Mouse (Mus musculus): ENCODE data around the gene Mansc1. TPM values are rescaled to one million over a fixed set of nuclear protein-coding genes. Genes with fewer than 3 reads are reported as not detected.

The Mansc1 gene
- polyA plus RNA-seq, 1 experiment = 12.2 TPM

- Histone ChIP-seq H3K4me3 (ENCODE audit: insufficient read depth, low read length) (no peak overlapping the region), H3K27ac (ENCODE audit: insufficient read depth, low read length) (peak overlapping the region; percentile 57), H3K4me1 (ENCODE audit: control insufficient read depth, insufficient read depth, low read length) (peaks cover 6% of the 10 kb centered on the region)
- no peak for TF ChIP-seq CTCF (IDR thresholded peaks at IDR 0.05; ENCODE audit: extremely low read depth, insufficient read depth, low read length)
- TF ChIP-seq POLR2A (IDR thresholded peaks at IDR 0.05; ENCODE audit: extremely low read depth, insufficient read depth, low read length) = 0 out of 2 replicates have a peak, but pooled peaks have one; percentile 24
These were observed 10.7 kb downstream of the Mansc1 start for GRCm38 (mm10) chr6:134621552-134621949.

- H3K4me3 ChIP-seq (ENCODE audit: insufficient read depth, low read length) = no peak overlapping the region
- TF ChIP-seq CTCF (IDR thresholded peaks at IDR 0.05; ENCODE audit: extremely low read depth, insufficient read depth, low read length) = peak; percentile 48
- TF ChIP-seq POLR2A (IDR thresholded peaks at IDR 0.05; ENCODE audit: extremely low read depth, insufficient read depth, low read length) = no peak
- H3K27ac ChIP-seq (ENCODE audit: insufficient read depth, low read length) = peak overlapping the region; percentile 66
- peaks cover 6% of the 10 kb centered on the region for H3K4me1 ChIP-seq (ENCODE audit: control insufficient read depth, insufficient read depth, low read length)
These were observed 11.3 kb downstream of the Mansc1 start for GRCm38 (mm10) chr6:134620846-134621551.

GRCm38 (mm10) chr6:134620129-134620528 is 12.2 kb downstream of the Mansc1 start:
- H3K4me3 ChIP-seq (ENCODE audit: insufficient read depth, low read length) = no peak overlapping the region
- TF ChIP-seq POLR2A (IDR thresholded peaks at IDR 0.05; ENCODE audit: extremely low read depth, insufficient read depth, low read length) = no peak
- no peak for TF ChIP-seq CTCF (IDR thresholded peaks at IDR 0.05; ENCODE audit: extremely low read depth, insufficient read depth, low read length)
- peaks cover 6% of the 10 kb centered on the region for H3K4me1 ChIP-seq (ENCODE audit: control insufficient read depth, insufficient read depth, low read length)
- H3K27ac ChIP-seq (ENCODE audit: insufficient read depth, low read length) = no peak overlapping the region

- TF ChIP-seq POLR2A (IDR thresholded peaks at IDR 0.05; ENCODE audit: extremely low read depth, insufficient read depth, low read length) = no peak
- TF ChIP-seq CTCF (IDR thresholded peaks at IDR 0.05; ENCODE audit: extremely low read depth, insufficient read depth, low read length) = no peak
- Histone ChIP-seq H3K27ac (ENCODE audit: insufficient read depth, low read length) (no peak overlapping the region), H3K4me1 (ENCODE audit: control insufficient read depth, insufficient read depth, low read length) (peaks cover 6% of the 10 kb centered on the region), H3K4me3 (ENCODE audit: insufficient read depth, low read length) (no peak overlapping the region)
These were observed 14.7 kb downstream of the Mansc1 start for GRCm38 (mm10) chr6:134617589-134617988.

DNA sequence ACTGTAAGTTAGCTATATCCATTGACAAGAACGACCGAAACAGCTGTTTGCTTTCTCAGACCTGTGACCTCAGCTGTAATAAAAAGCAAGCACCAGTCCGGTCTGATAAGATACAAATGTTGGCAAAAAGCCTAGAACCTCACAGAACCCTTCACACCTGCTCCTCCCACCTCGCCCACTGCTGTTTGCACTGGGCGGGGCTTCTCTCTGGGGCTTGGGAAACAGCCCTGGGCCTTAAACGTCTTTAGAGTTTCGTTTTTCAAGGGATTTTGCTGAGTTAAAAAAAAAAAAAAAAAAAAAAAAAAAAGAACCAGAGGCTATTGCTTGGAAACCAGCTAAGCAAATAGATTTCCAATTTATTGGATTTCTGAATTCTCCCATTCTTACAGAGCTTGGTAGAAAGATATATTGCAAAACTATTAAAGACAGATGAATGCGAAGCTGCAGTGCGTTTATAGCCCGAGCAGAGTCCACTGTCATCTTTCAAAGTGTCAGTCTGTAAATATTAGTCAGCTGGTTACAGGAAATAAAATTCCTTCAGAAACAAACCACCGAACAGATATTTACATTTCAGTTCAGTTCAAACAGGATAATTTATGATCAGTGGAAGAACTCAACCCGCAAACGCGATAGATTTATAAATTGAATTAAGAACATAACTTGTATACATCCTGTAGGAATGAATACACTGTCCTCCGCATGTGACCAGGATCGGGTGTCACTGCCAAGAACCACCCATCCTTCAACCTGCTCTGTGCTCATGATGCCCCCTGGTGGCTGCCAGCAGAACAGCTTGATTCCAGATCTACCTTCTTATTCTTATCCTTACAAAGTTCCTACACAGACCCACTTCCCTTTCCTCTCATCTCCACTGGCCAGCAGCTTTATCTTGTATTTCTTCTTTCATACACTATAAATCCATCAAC is 17.3 kb downstream of the Mansc1 start:
- TF ChIP-seq POLR2A (IDR thresholded peaks at IDR 0.05; ENCODE audit: extremely low read depth, insufficient read depth, low read length) = no peak
- TF ChIP-seq CTCF (IDR thresholded peaks at IDR 0.05; ENCODE audit: extremely low read depth, insufficient read depth, low read length) = peak; percentile 96
- Histone ChIP-seq H3K4me3 (ENCODE audit: insufficient read depth, low read length) (no peak overlapping the region), H3K27ac (ENCODE audit: insufficient read depth, low read length) (no peak overlapping the region), H3K4me1 (ENCODE audit: control insufficient read depth, insufficient read depth, low read length) (peaks cover 7% of the 10 kb centered on the region; the same call in 1 of the 2 replicates)

- H3K27ac ChIP-seq (ENCODE audit: insufficient read depth, low read length) = no peak overlapping the region
- TF ChIP-seq CTCF (IDR thresholded peaks at IDR 0.05; ENCODE audit: extremely low read depth, insufficient read depth, low read length) (no peak), POLR2A (IDR thresholded peaks at IDR 0.05; ENCODE audit: extremely low read depth, insufficient read depth, low read length) (no peak)
- peaks cover 7% of the 10 kb centered on the region; the same call in 1 of the 2 replicates for H3K4me1 ChIP-seq (ENCODE audit: control insufficient read depth, insufficient read depth, low read length)
- H3K4me3 ChIP-seq (ENCODE audit: insufficient read depth, low read length) = no peak overlapping the region
These were observed 18.0 kb downstream of the Mansc1 start for GRCm38 (mm10) chr6:134614322-134614721.

DNA sequence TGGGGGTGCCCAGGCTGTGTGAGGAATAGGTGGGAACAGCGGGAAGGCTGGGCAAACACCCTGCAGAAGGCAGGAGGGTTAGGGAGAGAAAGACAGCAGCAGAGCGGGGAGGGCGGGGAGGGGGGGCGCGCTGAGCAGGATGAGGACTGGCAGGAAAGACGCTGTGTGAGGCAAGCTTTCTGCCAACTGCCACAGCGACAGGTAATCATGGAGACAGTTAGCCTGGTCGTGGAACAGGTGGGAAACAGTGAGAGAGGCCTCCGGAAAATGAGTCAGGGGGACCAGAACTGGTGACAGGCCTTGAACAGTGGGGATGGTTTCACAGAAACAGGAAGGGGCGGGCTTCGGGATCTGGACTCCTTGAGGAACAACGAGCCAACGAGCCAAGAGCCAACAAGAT is 20.4 kb downstream of the Mansc1 start:
- TF ChIP-seq CTCF (IDR thresholded peaks at IDR 0.05; ENCODE audit: extremely low read depth, insufficient read depth, low read length) (no peak), POLR2A (IDR thresholded peaks at IDR 0.05; ENCODE audit: extremely low read depth, insufficient read depth, low read length) (no peak)
- Histone ChIP-seq H3K27ac (ENCODE audit: insufficient read depth, low read length) (no peak overlapping the region), H3K4me1 (ENCODE audit: control insufficient read depth, insufficient read depth, low read length) (peaks cover 7% of the 10 kb centered on the region; the same call in 1 of the 2 replicates), H3K4me3 (ENCODE audit: insufficient read depth, low read length) (no peak overlapping the region)

DNA sequence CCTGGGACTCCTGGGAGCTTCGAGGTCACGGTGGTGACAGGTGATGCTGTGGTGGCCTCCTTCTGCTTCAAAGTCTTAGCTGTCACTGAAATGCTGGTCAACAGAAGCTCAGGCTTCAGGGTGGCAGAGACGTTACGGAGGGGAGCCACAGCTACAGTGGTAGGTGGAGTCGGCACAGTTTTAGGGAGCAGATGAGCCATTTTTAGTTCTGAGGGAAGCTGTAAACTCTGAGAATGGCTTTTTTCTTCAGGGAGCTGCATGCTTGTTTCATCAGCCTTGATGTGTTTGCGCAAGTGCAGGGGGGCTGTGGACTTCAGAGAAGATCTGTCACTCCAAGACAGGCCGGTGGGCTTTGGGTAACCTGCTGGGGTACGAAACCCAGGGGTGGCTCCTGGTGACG is 21.9 kb downstream of the Mansc1 start:
- Histone ChIP-seq H3K27ac (ENCODE audit: insufficient read depth, low read length) (no peak overlapping the region), H3K4me1 (ENCODE audit: control insufficient read depth, insufficient read depth, low read length) (peaks cover 7% of the 10 kb centered on the region; the same call in 1 of the 2 replicates), H3K4me3 (ENCODE audit: insufficient read depth, low read length) (no peak overlapping the region)
- no peak for TF ChIP-seq POLR2A (IDR thresholded peaks at IDR 0.05; ENCODE audit: extremely low read depth, insufficient read depth, low read length)
- TF ChIP-seq CTCF (IDR thresholded peaks at IDR 0.05; ENCODE audit: extremely low read depth, insufficient read depth, low read length) = no peak

- Histone ChIP-seq H3K27ac (ENCODE audit: insufficient read depth, low read length) (no peak overlapping the region), H3K4me3 (ENCODE audit: insufficient read depth, low read length) (no peak overlapping the region), H3K4me1 (ENCODE audit: control insufficient read depth, insufficient read depth, low read length) (peaks cover 7% of the 10 kb centered on the region; the same call in 1 of the 2 replicates)
- TF ChIP-seq POLR2A (IDR thresholded peaks at IDR 0.05; ENCODE audit: extremely low read depth, insufficient read depth, low read length) (no peak), CTCF (IDR thresholded peaks at IDR 0.05; ENCODE audit: extremely low read depth, insufficient read depth, low read length) (peak; percentile 72)
These were observed 25.1 kb downstream of the Mansc1 start for GRCm38 (mm10) chr6:134606949-134607746.
